Mouse (Mus musculus) spleen, embryonic (tissue): Measurements from ENCODE around the gene Higd1c.
"Not testable (repeated sequence)": the region's sequence is repeated elsewhere in the genome, so short reads cannot be mapped to it uniquely, and the experiment has no call there.

Source experiments
- CTCF ChIA-PET: fragments of 350-600 bp; sonication (Branson Sonifier 250); formaldehyde crosslinking; loops from one replicate; lab custom pipeline; 2022; lab: Charles Lee

Higd1c gene

GRCm38 (mm10) chr15:100364242-100364641 is at the start of gene Higd1c:
TSS of gene Higd1c (plus strand) at chr15:100364542.
- CTCF ChIA-PET, result no interaction called here

- CTCF ChIA-PET, result not testable (repeated sequence)
Measured at GRCm38 (mm10) chr15:100318014-100318671, 46.2 kb upstream of the Higd1c start.

GRCm38 (mm10) chr15:100319884-100320283 is 44.5 kb upstream of the Higd1c start:
- CTCF ChIA-PET, result interaction anchor here (0.7 kb wide), 1 partner anchor 78 kb away, joined by 5 read pairs; no protein-coding TSS in a partner anchor

- CTCF ChIA-PET, result interaction anchor here (0.8 kb wide), 1 partner anchor 8 kb away, joined by 3 read pairs; no protein-coding TSS in a partner anchor
Measured at GRCm38 (mm10) chr15:100320295-100320905, 43.9 kb upstream of the Higd1c start.

- CTCF ChIA-PET, result interaction anchor here (0.8 kb wide), 1 partner anchor 9 kb away, joined by 3 read pairs; no protein-coding TSS in a partner anchor
Measured at GRCm38 (mm10) chr15:100321134-100321533, 43.2 kb upstream of the Higd1c start.

GRCm38 (mm10) chr15:100324021-100324591 is 40.2 kb upstream of the Higd1c start:
- CTCF ChIA-PET, result no interaction called here

- CTCF ChIA-PET, result no interaction called here
Measured at GRCm38 (mm10) chr15:100325235-100325634, 39.1 kb upstream of the Higd1c start.

GRCm38 (mm10) chr15:100328089-100328488 is 36.3 kb upstream of the Higd1c start:
- CTCF ChIA-PET, result not testable (repeated sequence)

- CTCF ChIA-PET, result not testable (repeated sequence)
Measured at GRCm38 (mm10) chr15:100329336-100329735, 35.0 kb upstream of the Higd1c start.

GRCm38 (mm10) chr15:100330739-100331138 is 33.6 kb upstream of the Higd1c start:
- CTCF ChIA-PET, result no interaction called here

GRCm38 (mm10) chr15:100332077-100332961 is 32.0 kb upstream of the Higd1c start:
- CTCF ChIA-PET, result not testable (repeated sequence)

GRCm38 (mm10) chr15:100334629-100335028 is 29.7 kb upstream of the Higd1c start, which contains the start of gene Mettl7a3:
TSS of gene Mettl7a3 (plus strand) at chr15:100334929.
- CTCF ChIA-PET, result no interaction called here

GRCm38 (mm10) chr15:100337328-100337727 is 27.0 kb upstream of the Higd1c start:
- CTCF ChIA-PET, result not testable (repeated sequence)

GRCm38 (mm10) chr15:100337847-100338246 is 26.5 kb upstream of the Higd1c start:
- CTCF ChIA-PET, result not testable (repeated sequence)

- CTCF ChIA-PET, result not testable (repeated sequence)
Measured at GRCm38 (mm10) chr15:100341314-100341980, 22.9 kb upstream of the Higd1c start.

- CTCF ChIA-PET, result no interaction called here
Measured at GRCm38 (mm10) chr15:100345484-100345883, 18.9 kb upstream of the Higd1c start.

GRCm38 (mm10) chr15:100346761-100347160 is 17.6 kb upstream of the Higd1c start:
- CTCF ChIA-PET, result no interaction called here

- CTCF ChIA-PET, result no interaction called here
Measured at GRCm38 (mm10) chr15:100349496-100349895, 14.8 kb upstream of the Higd1c start.

GRCm38 (mm10) chr15:100351501-100352060 is 12.8 kb upstream of the Higd1c start:
- CTCF ChIA-PET, result no interaction called here

- CTCF ChIA-PET, result no interaction called here
Measured at GRCm38 (mm10) chr15:100352711-100353250, 11.6 kb upstream of the Higd1c start, which contains the start of the genes Methig1 and Mettl7a2. TSS of gene Methig1 (plus strand) at chr15:100353149. TSS of gene Mettl7a2 (plus strand) at chr15:100353200.
